Comparison of ENCODE assay signal across 16 mouse cellular contexts in genomic region chr12:55526983-55527752, GRCm38 (mm10). TPM values are rescaled to one million over a fixed set of nuclear protein-coding genes. Genes with fewer than 3 reads are reported as not detected.
DNase-seq lines count a peak whose midpoint lies in the region; ATAC-seq and TF ChIP-seq lines count a peak whose summit lies in the region.
"Had no signal": no experiment of that assay in that cellular context is flagged by ENCODE, and none has a peak within 500 bp of the region (broad histone marks: within the 10 kb centered on the region; RNA-seq: fewer than 3 reads in every experiment).

No protein-coding gene starts in this region.

- TF ChIP-seq CTCF in midbrain, postnatal 0 days (IDR thresholded peaks at IDR 0.05) = no peak

- H3K27ac ChIP-seq in hindbrain, embryonic 15.5 days (replicated peaks) = peak overlapping the region; percentile 32; the same call in 1 of the 2 replicates
- H3K27ac ChIP-seq in midbrain, postnatal 0 days (ENCODE audit: low read depth, low read length) = no peak overlapping the region
- H3K27ac ChIP-seq: heart, embryonic 13.5 days; kidney, embryonic 15.5 days had no signal

- H3K4me1 ChIP-seq in hindbrain, embryonic 15.5 days (replicated peaks) = peaks cover 10% of the 10 kb centered on the region; the same call in 1 of the 2 replicates
- H3K4me1 ChIP-seq in midbrain, postnatal 0 days (ENCODE audit: insufficient read depth, low read length) = no peaks in the 10 kb centered on the region
- H3K4me1 ChIP-seq: heart, embryonic 13.5 days; kidney, embryonic 15.5 days had no signal

- H3K9me3 ChIP-seq in hindbrain, embryonic 15.5 days = no peaks in the 10 kb centered on the region
- no peaks in the 10 kb centered on the region for H3K9me3 ChIP-seq in midbrain, postnatal 0 days (ENCODE audit: low read length)
- H3K9me3 ChIP-seq: heart, embryonic 13.5 days; kidney, embryonic 15.5 days had no signal

- no peak overlapping the region for H3K9ac ChIP-seq in hindbrain, embryonic 15.5 days
- H3K9ac ChIP-seq in midbrain, postnatal 0 days (replicated peaks; ENCODE audit: low read length, poor library complexity, severe bottlenecking) = no peak overlapping the region
- H3K9ac ChIP-seq: heart, embryonic 13.5 days; kidney, embryonic 15.5 days had no signal

- DNase-seq in cerebellum, postnatal 10 days = peak; percentile 77 to 79
- no peak for DNase-seq in cerebellum, adult 9-11 months
- DNase-seq in layer of hippocampus, postnatal 10 days (ENCODE audit: low spot score in 2 of 2) = peak; percentile 30 to 44
- no peak for DNase-seq in layer of hippocampus, adult 11-12 months (ENCODE audit: low spot score)
- DNase-seq in midbrain, postnatal 0 days (ENCODE audit: low spot score) = peak; percentile 71
- DNase-seq in urinary bladder, adult 18-20 months (ENCODE audit: low spot score in 2 of 2) = no peak
- DNase-seq in ovary, postnatal 10 days (ENCODE audit: low spot score) = no peak
- DNase-seq: adrenal gland, adult 2 months; gastrocnemius, postnatal 10 days; liver; lung, postnatal 10 days had no signal

- WGBS in hindbrain, embryonic 15.5 days = 44% methylated on average over 15 of the region's 15 CpGs
- WGBS in midbrain, postnatal 0 days = 50% methylated on average over 15 of the region's 15 CpGs

- peak; percentile 79 for ATAC-seq in hindbrain, embryonic 15.5 days (ENCODE audit: low FRiP score, low read depth)
- peak; percentile 23; the same call in 1 of the 2 replicates for ATAC-seq in midbrain, postnatal 0 days (ENCODE audit: low FRiP score)

- H3K4me3 ChIP-seq in hindbrain, embryonic 15.5 days = no peak overlapping the region
- no peak overlapping the region for H3K4me3 ChIP-seq in midbrain, postnatal 0 days (ENCODE audit: low read depth, low read length)
- H3K4me3 ChIP-seq: erythroblast, embryonic 14.5 days; heart, embryonic 13.5 days; kidney, embryonic 15.5 days had no signal

- peak overlapping the region; percentile 14 for H3K4me2 ChIP-seq in hindbrain, embryonic 15.5 days
- 0 out of 2 replicates have a peak overlapping the region, but pooled peaks have one; percentile 3 for H3K4me2 ChIP-seq in midbrain, postnatal 0 days (ENCODE audit: low read depth, low read length, poor library complexity, severe bottlenecking)
- H3K4me2 ChIP-seq: heart, embryonic 13.5 days; kidney, embryonic 15.5 days had no signal

- no peaks in the 10 kb centered on the region for H3K36me3 ChIP-seq in hindbrain, embryonic 15.5 days
- no peaks in the 10 kb centered on the region for H3K36me3 ChIP-seq in midbrain, postnatal 0 days (ENCODE audit: insufficient read depth, low read length)
- H3K36me3 ChIP-seq: heart, embryonic 13.5 days; kidney, embryonic 15.5 days had no signal

- H3K27me3 ChIP-seq in hindbrain, embryonic 15.5 days = no peaks in the 10 kb centered on the region
- H3K27me3 ChIP-seq in midbrain, postnatal 0 days (ENCODE audit: insufficient read depth, low read length) = no peaks in the 10 kb centered on the region
- H3K27me3 ChIP-seq: heart, embryonic 13.5 days; kidney, embryonic 15.5 days had no signal

RNA-seq across cellular contexts. Expression of gene Nfkbia, which starts 34.7 kb away (rescaled TPM):
- 10 to 100 TPM; 34.0 to 43.0 TPM for total RNA-seq in layer of hippocampus, postnatal 10 days (2021)
- 61.6 and 62.6 TPM in 2 replicates for polyA plus RNA-seq in hindbrain, embryonic 15.5 days (2015; fragmentation: Nextera tagmentation; extraction: Ambion mirVana)
- total RNA-seq in midbrain, postnatal 0 days (2014; rRNA removed) = 40.8 and 51.4 TPM in 2 replicates
- 74.6 and 77.3 TPM in 2 replicates for polyA plus RNA-seq in midbrain, postnatal 0 days (2015; fragmentation: Nextera tagmentation; extraction: Ambion mirVana)

RNA-seq across cellular contexts. Expression of gene Aldoart2, which starts 37.9 kb away (rescaled TPM):
- under 1 TPM in 1 of 2 experiments, not detected in 1; 0.33 TPM for total RNA-seq in layer of hippocampus, postnatal 10 days (2021)
- not detected in 2 replicates for polyA plus RNA-seq in hindbrain, embryonic 15.5 days (2015; fragmentation: Nextera tagmentation; extraction: Ambion mirVana)
- 0.14 TPM in 1 of 2 replicates, not detected in the other for total RNA-seq in midbrain, postnatal 0 days (2014; rRNA removed)
- 0.10 TPM in 1 of 2 replicates, not detected in the other for polyA plus RNA-seq in midbrain, postnatal 0 days (2015; fragmentation: Nextera tagmentation; extraction: Ambion mirVana)
- total RNA-seq: gastrocnemius, postnatal 10 days; left cerebral cortex, adult 8-10 months had no signal
- polyA plus RNA-seq: adrenal gland, adult 2 months; heart, embryonic 13.5 days; kidney, embryonic 15.5 days had no signal

Comparison
In these comparisons a context has a peak if more than half of its experiments do, and no peak if none do; other contexts are left out.
1. DNase-seq: peak in cerebellum, postnatal 10 days (2 of 2), layer of hippocampus, postnatal 10 days (2 of 2) and midbrain, postnatal 0 days (single experiment); none in cerebellum, adult 9-11 months (single experiment), layer of hippocampus, adult 11-12 months (single experiment), urinary bladder, adult 18-20 months (0 of 2) and ovary, postnatal 10 days (single experiment).